Mouse (Mus musculus) bone marrow macrophage, adult 2 months (primary cell): ENCODE results near the gene Rab5c.

Source experiments
- CTCF ChIP-seq: IDR thresholded peaks from 2 replicates; pipeline ENCODE4 v1.5.1; 2012; ENCODE audit warnings: low read depth, mild to moderate bottlenecking, low read length, moderate library complexity
- POLR2A ChIP-seq: IDR thresholded peaks from 2 replicates; pipeline ENCODE4 v1.6.1; 2012; ENCODE audit warnings: mild to moderate bottlenecking, low read depth, low read length, borderline replicate concordance

GRCm38 (mm10) chr11:100780247-100780646 lies 42.2 kb upstream of the Rab5c start:
- TF ChIP-seq POLR2A (no peak), CTCF (no peak)
